Mouse (Mus musculus): Measurements from ENCODE around the gene Clec12b. TPM values are rescaled to one million over a fixed set of nuclear protein-coding genes. Genes with fewer than 3 reads are reported as not detected.
"Not testable (repeated sequence)": the region's sequence is repeated elsewhere in the genome, so short reads cannot be mapped to it uniquely, and the experiment has no call there.

Clec12b gene
- polyA plus RNA-seq, 2 experiments from 2014 or later: not detected

- no peak for ATAC-seq
These were observed 16.1 kb downstream of the Clec12b start for GRCm38 (mm10) chr6:129369374-129370132.

GRCm38 (mm10) chr6:129365959-129366359 lies 19.7 kb downstream of the Clec12b start:
- ATAC-seq: peak; percentile 80

GRCm38 (mm10) chr6:129363942-129364341 lies 21.7 kb downstream of the Clec12b start:
- ATAC-seq: no peak

- no peak for ATAC-seq
These were observed 26.2 kb downstream of the Clec12b start for GRCm38 (mm10) chr6:129359515-129359914.

- ATAC-seq: no peak
These were observed 29.2 kb downstream of the Clec12b start for GRCm38 (mm10) chr6:129356430-129356829.

GRCm38 (mm10) chr6:129355774-129356173 lies 29.9 kb downstream of the Clec12b start:
- ATAC-seq: no peak

- no peak for ATAC-seq
These were observed 34.6 kb downstream of the Clec12b start for GRCm38 (mm10) chr6:129351091-129351490.

GRCm38 (mm10) chr6:129349524-129350352 lies 35.9 kb downstream of the Clec12b start:
- no peak for ATAC-seq

- no peak for ATAC-seq
These were observed 41.3 kb downstream of the Clec12b start for GRCm38 (mm10) chr6:129344408-129344807.

GRCm38 (mm10) chr6:129342391-129342790 lies 43.3 kb downstream of the Clec12b start, which contains the start of gene Clec12a:
TSS of gene Clec12a (plus strand) at chr6:129342691.
- not testable (repeated sequence) for ATAC-seq

GRCm38 (mm10) chr6:129337751-129338150 lies 47.9 kb downstream of the Clec12b start:
- no peak for ATAC-seq

- peak; percentile 99 for ATAC-seq
These were observed 52.0 kb downstream of the Clec12b start for GRCm38 (mm10) chr6:129333674-129334078.

GRCm38 (mm10) chr6:129331610-129332009 lies 54.1 kb downstream of the Clec12b start, which contains the start of gene 4922502D21Rik:
TSS of gene 4922502D21Rik (minus strand) at chr6:129331796.
- no peak for ATAC-seq

GRCm38 (mm10) chr6:129326568-129327150 lies 59.0 kb downstream of the Clec12b start:
- ATAC-seq: peak; percentile 70

- ATAC-seq: peak; percentile 69
These were observed 59.7 kb downstream of the Clec12b start for GRCm38 (mm10) chr6:129326016-129326415.

Other genes starting within 250 kb of the Clec12b start
- gene Clec2d, start 205.3 kb downstream of the Clec12b start, polyA plus RNA-seq (2017; shearing (Covaris generic)): 10 to 100 TPM in 1 of 2 experiments, 1 to 10 TPM in 1; 7.8 to 11.7 TPM
- gene Cd69, start 110.4 kb downstream of the Clec12b start, polyA plus RNA-seq (2017; shearing (Covaris generic)): 100 to 1,000 TPM; 220 to 231 TPM
- gene 4922502D21Rik, start 54.1 kb downstream of the Clec12b start, polyA plus RNA-seq (2017; shearing (Covaris generic)): not detected
- gene Clec12a, start 43.2 kb downstream of the Clec12b start, polyA plus RNA-seq (2017; shearing (Covaris generic)): 1 to 10 TPM; 1.3 to 1.4 TPM
- gene Clec1b, start 11.4 kb upstream of the Clec12b start, polyA plus RNA-seq (2017; shearing (Covaris generic)): under 1 TPM in 1 of 2 experiments, not detected in 1; 0.56 TPM
- gene Clec9a, start 23.0 kb upstream of the Clec12b start, polyA plus RNA-seq (2017; shearing (Covaris generic)): not detected
- not detected for gene Clec1a, start 66.1 kb upstream of the Clec12b start, polyA plus RNA-seq (2017; shearing (Covaris generic))
- under 1 TPM in 1 of 2 experiments, not detected in 1; 0.16 TPM for gene Olr1, start 121.3 kb upstream of the Clec12b start, polyA plus RNA-seq (2017; shearing (Covaris generic))
- gene Tmem52b, start 126.7 kb upstream of the Clec12b start, polyA plus RNA-seq (2017; shearing (Covaris generic)): not detected
- 10 to 100 TPM in 1 of 2 experiments, 1 to 10 TPM in 1; 6.9 to 13.7 TPM for gene Gabarapl1, start 147.3 kb upstream of the Clec12b start, polyA plus RNA-seq (2017; shearing (Covaris generic))
- gene Klre1, start 192.0 kb upstream of the Clec12b start, polyA plus RNA-seq (2017; shearing (Covaris generic)): under 1 TPM in 1 of 2 experiments, not detected in 1; 0.35 TPM
- not detected for gene Klrd1, start 205.9 kb upstream of the Clec12b start, polyA plus RNA-seq (2017; shearing (Covaris generic))
- gene Klrk1, start 238.0 kb upstream of the Clec12b start, polyA plus RNA-seq (2017; shearing (Covaris generic)): under 1 TPM; 0.39 to 0.49 TPM

Data from CD4-positive, CD25-positive, alpha-beta regulatory T cell, adult 4 months (primary cell).